Mouse (Mus musculus) kidney, embryonic 14.5 days (tissue): ENCODE data around the gene Rnf5. TPM values are rescaled to one million over a fixed set of nuclear protein-coding genes. Genes with fewer than 3 reads are reported as not detected.

ENCODE experiments used
- ATAC-seq: fragments of 200-750 bp; cut with Nextera tagmentation; 2 replicates; pipeline ENCODE4 v1.8.0; 2017; ENCODE audit warnings: moderate number of reproducible peaks, mild to moderate bottlenecking, moderate TSS enrichment, moderate library complexity; ENCODE audit not compliant: low FRiP score, low TSS enrichment
- H3K27ac ChIP-seq: fragments of 300-500 bp; sonication (generic); 2 replicates; pipeline ENCODE4 v1.5.1; 2014; ENCODE audit warnings: low read depth, mild to moderate bottlenecking, low read length, moderate library complexity, mixed read lengths
- H3K27me3 ChIP-seq: fragments of 300-500 bp; sonication (generic); 2 replicates; pipeline ENCODE4 v1.6.1; 2014; ENCODE audit warnings: mild to moderate bottlenecking, low read length; ENCODE audit not compliant: control insufficient read depth, insufficient read depth
- H3K36me3 ChIP-seq: fragments of 300-500 bp; sonication (generic); 2 replicates; pipeline ENCODE4 v1.6.1; 2014; ENCODE audit warnings: low read length, mixed read lengths; ENCODE audit not compliant: control insufficient read depth, insufficient read depth
- H3K4me1 ChIP-seq: fragments of 300-500 bp; sonication (generic); 2 replicates; pipeline ENCODE4 v1.6.1; 2014; ENCODE audit warnings: low read length, mixed read lengths; ENCODE audit not compliant: control insufficient read depth, insufficient read depth
- H3K4me2 ChIP-seq: fragments of 300-500 bp; sonication (generic); replicated peaks from 2 replicates; pipeline ENCODE4 v1.6.1; 2014; ENCODE audit warnings: low read depth, mild to moderate bottlenecking, low read length
- H3K4me3 ChIP-seq: fragments of 300-500 bp; sonication (generic); 2 replicates; pipeline ENCODE4 v1.5.1; 2014; ENCODE audit warnings: mild to moderate bottlenecking, low read length
- H3K9ac ChIP-seq: fragments of 300-500 bp; sonication (generic); 2 replicates; pipeline ENCODE4 v1.6.1; 2014; ENCODE audit warnings: low read depth, mild to moderate bottlenecking, low read length, moderate library complexity
- H3K9me3 ChIP-seq: fragments of 300-500 bp; sonication (generic); 2 replicates; pipeline ENCODE4 v1.6.1; 2016; ENCODE audit warnings: low read length; ENCODE audit not compliant: control insufficient read depth
- WGBS: fragments of 180-500 bp; shearing (Covaris S2); extraction: QIAGEN DNeasy Blood & Tissue Kit; methylation state at CpG from one replicate; pipeline ENCODE4 v1.1.7; 2014; 5-methylcytosine and 5-hydroxymethylcytosine counted together
- polyA plus RNA-seq: library from polyadenylated mRNA; unstranded; fragments of >200 nt; fragmentation: Nextera tagmentation; extraction: Ambion mirVana; gene quantifications from 2 replicates; pipeline ENCODE4 v1.2.1, GENCODE M21; 2014

Rnf5 gene
- polyA plus RNA-seq, 1 experiment from 2014 or later: 118 TPM

GRCm38 (mm10) chr17:34585877-34586771 is 17.4 kb downstream of the Rnf5 start:
- peak; percentile 0; the same call in 1 of the 2 replicates for ATAC-seq
- Histone ChIP-seq H3K4me3 (peak overlapping the region; percentile 70), H3K36me3 (no peaks in the 10 kb centered on the region), H3K4me2 (peak overlapping the region; percentile 90), H3K4me1 (peaks cover 37% of the 10 kb centered on the region), H3K9ac (peak overlapping the region; percentile 91; the same call in 1 of the 2 replicates), H3K9me3 (no peaks in the 10 kb centered on the region), H3K27ac (peak overlapping the region; percentile 94), H3K27me3 (no peaks in the 10 kb centered on the region)
- 21% methylated on average over 32 of the region's 32 CpGs for WGBS

- H3K4me3 ChIP-seq: no peak overlapping the region
- WGBS: 96% methylated on average over 8 of the region's 8 CpGs
- no peak overlapping the region for H3K27ac ChIP-seq
- peaks cover 27% of the 10 kb centered on the region for H3K4me1 ChIP-seq
- no peaks in the 10 kb centered on the region for H3K36me3 ChIP-seq
- no peaks in the 10 kb centered on the region for H3K9me3 ChIP-seq
- ATAC-seq: no peak
- H3K4me2 ChIP-seq: no peak overlapping the region
- no peaks in the 10 kb centered on the region for H3K27me3 ChIP-seq
- no peak overlapping the region for H3K9ac ChIP-seq
Observed at GRCm38 (mm10) chr17:34585121-34585520, 18.4 kb downstream of the Rnf5 start.

- H3K4me1 ChIP-seq: peaks cover 14% of the 10 kb centered on the region
- no peak overlapping the region for H3K4me2 ChIP-seq
- H3K9ac ChIP-seq: no peak overlapping the region
- H3K9me3 ChIP-seq: no peaks in the 10 kb centered on the region
- 87% methylated on average over 8 of the region's 8 CpGs for WGBS
- no peaks in the 10 kb centered on the region for H3K36me3 ChIP-seq
- H3K27me3 ChIP-seq: no peaks in the 10 kb centered on the region
- no peak overlapping the region for H3K27ac ChIP-seq
- no peak overlapping the region for H3K4me3 ChIP-seq
- ATAC-seq: no peak
Observed at GRCm38 (mm10) chr17:34583819-34584218, 19.7 kb downstream of the Rnf5 start.

- H3K27me3 ChIP-seq: no peaks in the 10 kb centered on the region
- no peaks in the 10 kb centered on the region for H3K9me3 ChIP-seq
- no peak for ATAC-seq
- peaks cover 10% of the 10 kb centered on the region; the same call in 1 of the 2 replicates for H3K4me1 ChIP-seq
- H3K9ac ChIP-seq: no peak overlapping the region
- H3K36me3 ChIP-seq: no peaks in the 10 kb centered on the region
- no peak overlapping the region for H3K4me2 ChIP-seq
- 71% methylated on average over 7 of the region's 7 CpGs for WGBS
- no peak overlapping the region for H3K4me3 ChIP-seq
- no peak overlapping the region for H3K27ac ChIP-seq
Observed at GRCm38 (mm10) chr17:34583397-34583796, 20.1 kb downstream of the Rnf5 start.

- no peak overlapping the region for H3K27ac ChIP-seq
- no peak overlapping the region for H3K9ac ChIP-seq
- H3K4me1 ChIP-seq: peaks cover 5% of the 10 kb centered on the region; the same call in 1 of the 2 replicates
- no peak overlapping the region for H3K4me3 ChIP-seq
- H3K4me2 ChIP-seq: no peak overlapping the region
- H3K9me3 ChIP-seq: no peaks in the 10 kb centered on the region
- no peaks in the 10 kb centered on the region for H3K36me3 ChIP-seq
- no peak for ATAC-seq
- 85% methylated on average over 12 of the region's 12 CpGs for WGBS
- no peaks in the 10 kb centered on the region for H3K27me3 ChIP-seq
Observed at GRCm38 (mm10) chr17:34582528-34582927, 21.0 kb downstream of the Rnf5 start.

- no peak overlapping the region for H3K4me2 ChIP-seq
- no peak overlapping the region for H3K9ac ChIP-seq
- H3K27ac ChIP-seq: no peak overlapping the region
- H3K9me3 ChIP-seq: no peaks in the 10 kb centered on the region
- H3K4me3 ChIP-seq: no peak overlapping the region
- ATAC-seq: no peak
- no peaks in the 10 kb centered on the region for H3K27me3 ChIP-seq
- no peaks in the 10 kb centered on the region for H3K4me1 ChIP-seq
- no peaks in the 10 kb centered on the region for H3K36me3 ChIP-seq
- WGBS: 90% methylated on average over 3 of the region's 3 CpGs
Observed at GRCm38 (mm10) chr17:34578070-34578469, 25.4 kb downstream of the Rnf5 start.

- ATAC-seq: no peak
- Histone ChIP-seq H3K4me2 (no peak overlapping the region), H3K4me1 (no peaks in the 10 kb centered on the region), H3K9ac (no peak overlapping the region), H3K36me3 (no peaks in the 10 kb centered on the region), H3K27ac (no peak overlapping the region), H3K4me3 (no peak overlapping the region), H3K9me3 (no peaks in the 10 kb centered on the region), H3K27me3 (no peaks in the 10 kb centered on the region)
- 81% methylated on average over 4 of the region's 5 CpGs for WGBS
Observed at GRCm38 (mm10) chr17:34576577-34576976, 26.9 kb downstream of the Rnf5 start.

- H3K4me3 ChIP-seq: no peak overlapping the region
- no peak overlapping the region for H3K4me2 ChIP-seq
- no peaks in the 10 kb centered on the region for H3K36me3 ChIP-seq
- H3K9me3 ChIP-seq: no peaks in the 10 kb centered on the region
- H3K4me1 ChIP-seq: no peaks in the 10 kb centered on the region
- no peak overlapping the region for H3K27ac ChIP-seq
- no peak overlapping the region for H3K9ac ChIP-seq
- no peaks in the 10 kb centered on the region for H3K27me3 ChIP-seq
- 18% methylated on average over 15 of the region's 15 CpGs for WGBS
- no peak for ATAC-seq
Observed at GRCm38 (mm10) chr17:34572361-34572760, 31.1 kb downstream of the Rnf5 start.

GRCm38 (mm10) chr17:34571875-34572274 is 31.6 kb downstream of the Rnf5 start:
- Histone ChIP-seq H3K27ac (no peak overlapping the region), H3K36me3 (no peaks in the 10 kb centered on the region), H3K4me2 (no peak overlapping the region), H3K9me3 (no peaks in the 10 kb centered on the region), H3K27me3 (no peaks in the 10 kb centered on the region), H3K9ac (no peak overlapping the region), H3K4me3 (no peak overlapping the region), H3K4me1 (no peaks in the 10 kb centered on the region)
- 22% methylated on average over 5 of the region's 5 CpGs for WGBS
- no peak for ATAC-seq
